Mouse (Mus musculus): ENCODE measurements around the gene Mrap.

Mrap gene

DNA sequence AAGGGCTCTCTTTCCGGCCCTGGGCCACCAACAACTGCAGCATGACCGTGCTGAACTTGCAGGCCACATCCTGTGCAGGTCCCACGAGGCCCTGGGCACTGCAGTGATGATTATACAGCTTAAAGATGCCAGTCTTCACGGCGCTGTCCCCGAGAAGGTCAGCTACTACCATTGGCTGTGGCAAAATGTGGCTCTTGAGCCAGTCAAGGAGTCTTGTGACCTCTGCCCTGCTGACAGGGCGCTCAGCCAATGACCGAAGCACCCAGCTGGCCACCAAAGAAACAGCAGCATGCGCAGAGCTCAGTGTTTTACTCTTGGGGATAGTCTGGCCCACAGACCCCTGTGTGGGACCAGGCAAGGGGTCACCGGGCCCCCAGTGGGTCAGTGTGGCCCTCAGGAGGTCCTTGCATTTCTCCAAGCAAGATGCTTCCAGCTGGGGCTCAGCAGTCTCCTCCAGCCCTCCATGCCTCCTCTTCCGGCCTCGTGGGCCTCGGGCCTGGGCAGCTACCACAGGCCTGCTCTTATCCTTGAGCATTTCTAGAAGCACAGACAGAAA is 15.5 kb downstream of the Mrap start:
- no peak for DNase-seq (ENCODE audit: low spot score)

DNA sequence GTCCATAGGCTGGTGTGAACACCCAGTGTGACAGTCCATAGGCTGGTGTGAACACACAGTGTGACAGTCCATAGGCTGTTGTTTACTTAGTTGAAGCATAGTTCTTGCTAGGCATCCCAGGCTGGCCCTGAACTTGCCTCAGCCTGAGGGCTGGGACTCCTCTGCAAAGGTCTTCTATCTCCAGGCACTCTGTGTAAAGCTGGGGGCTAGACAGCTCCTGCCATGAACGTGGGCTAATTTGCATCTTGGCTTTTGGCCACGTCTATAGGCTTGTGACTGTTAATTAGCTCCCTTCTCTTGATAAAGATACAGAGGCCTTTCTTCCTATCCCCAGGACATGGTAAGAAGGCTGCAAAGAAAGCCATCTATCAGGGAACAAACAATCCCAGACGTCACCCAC is 21.3 kb downstream of the Mrap start:
- DNase-seq (ENCODE audit: low spot score), result no peak

DNA sequence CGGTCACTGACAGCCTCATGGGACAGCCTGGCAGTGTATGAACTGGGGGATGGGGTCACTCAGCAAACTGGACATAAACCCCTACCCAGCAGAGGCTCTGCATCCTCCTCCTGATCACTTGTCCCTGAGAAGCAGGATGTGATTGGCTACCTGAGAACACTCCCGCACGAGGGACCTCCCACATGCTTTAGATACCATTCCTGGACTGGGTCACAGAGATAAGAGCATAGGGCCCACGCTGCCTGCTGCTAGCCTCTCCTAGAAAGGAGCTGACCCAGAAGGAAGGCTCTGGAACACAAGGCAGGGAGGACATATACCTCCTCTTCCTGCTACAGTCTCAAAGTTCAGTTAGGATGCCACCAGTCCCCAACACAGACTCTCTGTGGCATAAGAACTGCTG is 22.5 kb downstream of the Mrap start:
- no peak for DNase-seq (ENCODE audit: low spot score)

DNA sequence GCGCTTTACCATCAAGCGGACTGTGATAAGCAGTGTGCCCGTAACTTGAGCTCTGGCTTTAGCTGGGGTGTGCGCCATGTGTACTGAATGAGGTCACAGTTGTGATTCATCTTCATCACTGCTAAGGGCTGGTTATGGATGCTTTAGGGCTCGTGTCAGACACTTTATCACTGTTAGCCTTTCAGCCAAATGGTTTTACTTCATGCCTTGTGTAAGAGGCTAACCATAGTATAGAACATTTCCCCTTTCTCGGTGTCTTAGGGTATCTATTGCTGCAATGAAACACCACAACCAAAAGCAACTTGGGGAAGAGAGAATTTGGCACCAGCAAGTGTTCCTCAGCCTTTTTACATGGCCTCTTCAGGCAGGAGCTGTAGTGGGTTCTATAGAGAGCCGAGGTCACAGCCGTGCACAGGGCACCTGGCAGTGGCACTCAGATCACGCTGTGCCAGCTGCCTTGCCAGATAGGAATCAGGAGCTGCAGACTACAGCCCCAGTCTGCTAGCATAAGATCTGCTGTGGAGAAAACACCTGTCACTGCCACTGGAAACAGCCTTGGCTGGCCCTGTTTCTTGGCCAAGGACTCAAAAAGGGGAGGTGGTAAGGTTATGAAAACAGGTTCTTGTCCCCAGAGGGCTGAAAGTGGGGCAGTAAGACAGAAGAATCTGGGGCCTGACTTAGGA is 27.3 kb downstream of the Mrap start:
- no peak for DNase-seq (ENCODE audit: low spot score)

DNA sequence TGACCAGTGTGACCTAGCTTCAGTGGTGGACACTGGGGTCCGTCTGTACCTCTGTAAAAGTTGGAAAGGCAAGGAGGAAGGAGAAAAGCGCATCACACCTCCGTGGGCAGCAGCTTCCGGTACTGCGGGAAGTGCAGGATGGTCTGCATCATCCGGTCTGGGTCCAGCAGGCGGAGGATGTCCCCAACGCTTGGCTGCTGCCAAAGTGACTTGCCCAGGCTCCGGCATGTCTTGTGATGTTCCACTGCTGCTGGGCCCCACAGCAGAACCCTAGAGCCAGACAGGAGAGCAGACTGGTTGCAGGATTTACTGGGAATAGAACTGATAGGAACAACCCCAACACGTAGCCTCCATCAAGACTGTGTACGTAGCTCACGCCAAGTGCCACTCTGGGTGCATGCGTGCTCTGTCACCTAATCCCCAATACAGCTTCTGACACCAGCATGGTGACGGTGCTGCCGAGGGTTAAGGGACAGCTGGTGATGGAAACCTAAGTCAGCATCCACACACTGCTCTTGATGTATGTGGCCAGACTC is 29.0 kb downstream of the Mrap start:
- no peak for DNase-seq (ENCODE audit: low spot score)

DNA sequence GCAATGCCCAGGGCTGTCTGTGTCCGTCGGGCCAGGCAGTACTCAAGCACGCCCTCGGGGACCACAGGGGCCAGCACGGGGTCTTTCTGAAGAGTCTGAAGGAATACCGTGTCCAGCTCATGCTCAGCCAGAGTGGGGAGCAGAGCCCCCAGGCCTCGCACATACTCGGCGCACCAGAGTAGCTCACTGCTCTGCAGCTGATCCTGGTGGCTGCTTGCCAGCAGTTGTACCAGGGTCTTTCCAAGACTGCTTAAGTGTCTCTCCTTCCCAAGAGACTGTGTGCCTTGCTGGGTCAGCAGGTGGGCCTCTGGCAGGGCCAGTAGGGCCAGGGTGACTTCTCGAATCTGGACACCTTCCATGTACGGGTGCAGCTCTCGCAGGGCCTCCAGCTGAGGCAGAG is 36.2 kb downstream of the Mrap start:
- DNase-seq (ENCODE audit: low spot score), result no peak

DNA sequence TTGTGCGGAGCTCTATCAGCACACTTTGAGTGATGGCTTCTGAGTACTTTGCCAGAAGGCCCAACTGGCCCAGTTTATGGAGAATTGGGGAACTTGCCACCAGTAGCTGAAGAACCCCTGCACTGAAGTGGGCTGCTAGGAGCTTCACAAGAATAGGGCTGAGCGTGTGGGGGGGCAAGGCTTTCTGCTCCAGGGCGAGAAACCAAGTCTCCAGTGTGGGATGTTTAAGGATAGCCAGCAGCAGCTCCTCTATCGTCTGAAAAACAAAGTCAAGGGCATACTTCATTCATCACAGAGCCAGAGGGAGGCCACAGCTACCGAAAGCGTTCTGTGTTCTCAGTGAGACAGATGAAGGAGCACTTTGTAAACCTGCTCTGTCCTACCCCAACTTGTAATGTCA is 36.6 kb downstream of the Mrap start:
- no peak for DNase-seq (ENCODE audit: low spot score)

DNA sequence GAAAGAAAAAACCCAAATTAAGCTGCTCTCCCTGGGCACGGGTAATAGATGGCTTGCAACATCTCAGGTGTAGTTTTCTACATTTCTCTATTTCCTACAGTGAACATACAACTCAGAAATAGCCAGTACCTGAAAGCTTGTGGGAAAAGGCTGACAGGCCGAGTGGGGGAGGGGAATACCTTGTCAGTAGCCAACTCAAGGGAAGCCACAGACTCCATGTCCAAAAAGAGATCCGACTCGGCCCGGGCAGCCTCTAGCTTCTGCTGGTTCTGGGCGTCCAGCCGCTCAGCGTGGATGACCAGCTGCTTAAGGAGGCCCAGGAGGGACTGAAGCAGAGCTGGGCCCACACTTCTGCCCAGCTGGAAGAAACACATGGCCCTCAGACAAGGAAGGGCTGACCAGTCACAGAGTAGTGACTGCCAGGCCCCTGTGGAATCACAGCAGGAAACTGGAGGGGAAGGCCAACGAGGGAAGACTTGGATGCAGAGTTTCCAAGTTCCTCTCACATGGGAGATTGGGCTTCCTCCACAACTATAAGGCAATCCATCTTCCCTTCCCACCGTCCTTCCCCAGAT is 38.0 kb downstream of the Mrap start:
- no peak for DNase-seq (ENCODE audit: low spot score)

DNA sequence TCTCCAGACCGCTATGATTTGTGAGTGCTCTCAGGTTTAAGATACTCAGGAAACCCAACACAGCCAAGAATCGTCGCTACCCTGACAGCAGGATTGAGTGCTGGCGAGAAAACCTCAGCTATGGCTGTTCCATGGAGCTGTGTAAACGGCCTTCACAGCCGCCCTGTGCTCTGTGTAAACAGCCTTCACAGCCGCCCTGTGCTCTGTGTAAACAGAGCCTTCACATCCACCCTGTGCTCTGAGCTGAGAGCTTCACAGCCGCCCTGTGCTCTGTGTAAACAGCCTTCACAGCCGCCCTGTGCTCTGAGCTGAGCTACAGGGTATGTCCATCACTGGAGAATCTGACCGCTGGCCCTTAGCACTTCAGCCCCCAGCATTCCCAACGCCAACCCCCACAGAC is 41.8 kb downstream of the Mrap start:
- no peak for DNase-seq (ENCODE audit: low spot score)

DNA sequence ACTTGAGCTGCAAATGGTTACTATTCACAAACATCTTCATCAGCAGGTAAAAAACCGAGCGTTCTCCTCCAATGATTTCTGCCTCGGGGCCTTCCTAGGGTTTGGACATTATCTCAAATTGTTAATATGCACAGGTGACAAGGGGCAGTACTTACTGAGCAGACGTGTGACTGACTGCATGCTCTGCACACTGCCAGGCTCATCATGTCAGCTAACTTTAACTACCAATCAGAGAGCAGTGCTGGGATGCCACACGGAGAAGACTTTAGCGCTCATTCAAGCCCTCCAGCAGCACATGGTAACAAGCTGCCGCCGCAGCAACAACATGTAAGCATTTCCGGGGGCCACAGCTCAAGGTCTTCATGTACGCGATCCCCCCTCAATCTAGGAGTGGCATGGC is 45.3 kb downstream of the Mrap start:
- DNase-seq (ENCODE audit: low spot score), result no peak

DNA sequence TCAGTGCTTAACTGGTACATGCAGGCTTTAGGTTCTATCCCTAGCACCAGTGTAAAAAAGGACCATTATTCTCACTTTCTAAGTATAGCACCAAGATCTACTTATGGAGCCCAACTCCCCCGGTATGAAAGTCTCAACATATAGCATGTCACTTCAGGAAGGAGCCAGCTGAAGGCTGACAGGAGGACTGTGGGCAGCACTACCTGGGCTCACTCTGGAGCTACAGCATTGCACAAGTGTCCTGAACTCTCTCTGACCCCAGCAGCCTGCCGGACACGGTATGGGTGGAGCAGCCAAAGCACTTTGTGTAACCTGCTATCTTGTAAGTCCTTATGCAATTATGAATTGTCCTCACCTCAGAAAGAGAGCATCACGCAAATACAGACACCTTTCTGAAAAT is 47.2 kb downstream of the Mrap start:
- no peak for DNase-seq (ENCODE audit: low spot score)

DNA sequence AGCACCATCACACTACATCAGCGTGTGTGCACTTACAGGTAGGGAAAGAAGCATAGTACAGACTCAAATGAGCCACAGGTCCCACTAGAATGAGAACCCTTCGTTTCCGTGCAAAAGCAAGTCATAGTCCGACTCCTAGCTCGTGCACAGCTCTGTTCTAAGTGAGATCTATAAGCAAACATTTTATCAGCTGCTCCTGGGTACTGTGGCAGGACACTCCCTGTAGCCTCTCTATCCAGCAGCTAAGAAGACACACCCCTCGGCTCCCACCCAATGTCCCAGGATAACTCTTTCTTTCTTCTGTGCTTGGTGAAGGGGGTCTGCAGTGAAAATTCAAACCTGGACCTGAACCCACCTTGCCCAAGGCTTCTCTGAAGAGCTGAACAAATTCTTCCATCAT is 50.6 kb downstream of the Mrap start:
- no peak for DNase-seq (ENCODE audit: low spot score)

DNA sequence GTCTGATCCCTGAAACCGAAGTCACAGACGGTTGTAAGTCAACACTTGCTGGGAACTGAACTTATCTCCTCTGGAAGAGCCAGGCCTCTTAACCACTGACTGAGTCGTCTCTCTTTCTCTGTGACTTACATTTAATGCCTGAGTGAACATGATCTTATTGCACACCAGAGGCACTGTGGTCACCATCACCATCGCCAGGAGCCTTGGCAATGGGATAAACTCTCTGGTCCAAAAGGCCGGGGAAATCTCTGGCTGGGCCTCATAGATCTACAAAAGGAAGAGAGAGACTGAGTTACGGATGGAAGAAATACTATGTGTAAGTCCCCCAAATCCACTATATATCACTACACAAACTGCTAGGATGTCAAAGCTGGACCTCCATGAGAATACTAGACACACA is 52.9 kb downstream of the Mrap start:
- no peak for DNase-seq (ENCODE audit: low spot score)

DNA sequence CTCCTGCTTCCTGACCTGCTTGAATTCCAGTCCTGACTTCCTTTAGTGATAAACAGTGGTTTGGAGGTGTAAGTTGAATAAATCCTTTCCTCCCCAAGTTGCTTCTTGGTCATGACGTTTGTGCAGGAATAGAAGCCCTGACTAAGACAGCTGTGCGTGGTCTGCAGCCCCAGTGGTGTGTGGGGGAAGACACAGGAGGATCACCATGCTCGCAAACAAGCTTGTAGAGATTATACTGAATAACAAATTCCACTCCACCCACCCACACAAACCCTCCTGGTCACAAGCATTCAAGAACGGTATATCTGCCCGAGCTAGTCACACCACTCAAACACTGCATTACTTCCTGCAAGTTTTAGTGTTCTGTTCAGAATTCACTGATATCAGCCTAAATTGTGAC is 54.1 kb downstream of the Mrap start:
- no peak for DNase-seq (ENCODE audit: low spot score)

DNA sequence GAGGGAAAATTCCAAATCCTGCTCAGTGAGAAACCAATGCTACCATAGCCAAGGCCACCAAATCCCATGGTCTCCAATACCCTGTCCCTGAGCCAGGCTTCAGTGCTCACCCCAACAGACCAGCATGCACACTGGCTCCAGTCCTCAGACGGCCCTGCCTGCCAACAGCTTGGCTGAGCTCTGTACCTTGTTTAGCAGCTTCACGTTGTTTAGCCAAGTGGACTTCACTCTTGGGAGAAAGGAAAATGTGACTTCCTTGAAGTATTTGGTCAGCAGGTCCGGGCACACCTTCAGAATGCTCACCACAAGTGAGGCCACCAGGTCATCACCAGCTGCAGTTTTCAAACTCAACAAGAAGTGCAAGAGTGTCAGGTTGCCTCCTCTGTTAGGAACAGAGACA is 54.5 kb downstream of the Mrap start:
- no peak for DNase-seq (ENCODE audit: low spot score)

DNA sequence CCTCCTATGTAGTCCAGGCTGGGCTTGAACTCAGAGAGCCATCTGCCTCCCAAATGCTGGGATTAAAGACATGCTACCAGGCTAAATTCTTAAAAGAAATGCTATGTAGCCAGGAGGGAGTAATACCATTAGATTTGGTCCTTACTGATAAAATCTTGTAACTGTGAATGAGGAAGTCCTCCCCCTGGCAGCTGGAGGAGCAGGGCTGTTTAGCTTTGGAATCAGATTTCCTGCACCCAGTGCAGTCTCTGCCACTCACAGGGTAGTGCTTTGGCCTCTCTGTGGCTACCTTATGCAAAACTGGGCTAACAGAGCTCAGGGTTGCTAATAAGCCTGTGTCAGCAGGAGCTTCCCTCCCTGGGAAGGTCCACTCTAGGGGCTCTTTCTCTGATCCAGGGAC is 56.7 kb downstream of the Mrap start:
- no peak for DNase-seq (ENCODE audit: low spot score)

DNA sequence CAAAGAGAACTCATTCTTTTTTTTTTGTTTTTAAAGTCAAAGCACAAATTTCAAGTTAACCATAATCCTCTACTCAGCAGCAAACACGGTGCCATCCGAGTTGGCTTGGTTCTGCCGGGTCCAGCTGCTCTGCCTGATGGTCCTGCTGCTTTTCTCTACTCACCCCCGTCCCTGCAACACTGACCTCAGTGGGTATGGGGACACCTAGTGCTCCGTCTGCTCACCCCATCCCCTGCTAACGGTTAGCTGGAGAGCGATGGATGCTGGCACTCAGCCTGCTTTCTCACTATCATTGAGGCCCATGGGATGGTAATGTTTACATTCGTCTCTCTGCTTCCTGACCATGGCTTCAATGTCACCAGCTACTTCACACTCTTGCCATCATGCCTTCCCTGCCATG is 60.4 kb downstream of the Mrap start:
- DNase-seq (ENCODE audit: low spot score), result no peak

DNA sequence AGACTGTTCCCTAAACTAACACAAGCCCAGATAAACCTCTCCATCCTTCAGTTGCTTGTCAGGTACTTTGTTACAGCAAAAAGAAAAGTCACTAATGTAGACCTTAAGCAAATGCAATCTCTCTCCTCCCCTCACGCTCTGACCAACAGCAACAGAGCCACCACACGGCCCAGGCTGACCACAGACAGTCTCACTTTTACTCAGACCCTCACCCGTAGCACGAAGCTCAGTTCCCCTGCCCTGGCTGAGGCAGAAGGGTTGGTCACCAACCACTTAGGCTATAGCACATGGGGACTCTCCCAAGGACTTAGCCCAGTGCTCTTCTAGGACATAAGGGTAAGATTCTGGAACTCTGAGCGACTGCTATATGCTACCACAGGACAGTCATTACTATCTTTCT is 60.8 kb downstream of the Mrap start:
- DNase-seq (ENCODE audit: low spot score), result no peak
